Mouse (Mus musculus) bone marrow macrophage, adult 2 months (primary cell): ENCODE data around the gene Cxadr. TPM values are rescaled to one million over a fixed set of nuclear protein-coding genes. Genes with fewer than 3 reads are reported as not detected.

Source experiments
- H3K27ac ChIP-seq: 2 replicates; pipeline ENCODE4 v1.5.1; 2012; ENCODE audit warnings: low read depth, low read length; ENCODE audit not compliant: insufficient read depth
- H3K4me1 ChIP-seq: 2 replicates; pipeline ENCODE4 v1.6.1; 2012; ENCODE audit warnings: low read length; ENCODE audit not compliant: control insufficient read depth, insufficient read depth
- H3K4me3 ChIP-seq: 2 replicates; pipeline ENCODE4 v1.5.1; 2012; ENCODE audit warnings: mild to moderate bottlenecking, low read length, moderate library complexity; ENCODE audit not compliant: insufficient read depth
- CTCF ChIP-seq: IDR thresholded peaks from 2 replicates; pipeline ENCODE4 v1.5.1; 2012; ENCODE audit warnings: low read depth, mild to moderate bottlenecking, low read length, moderate library complexity
- POLR2A ChIP-seq: IDR thresholded peaks from 2 replicates; pipeline ENCODE4 v1.6.1; 2012; ENCODE audit warnings: mild to moderate bottlenecking, low read depth, low read length, borderline replicate concordance
- polyA plus RNA-seq: library from polyadenylated mRNA; stranded (reverse); fragments of >200 nt; gene quantifications from 2 replicates; pipeline ENCODE4 v1.2.4, GENCODE M21; 2012; ENCODE audit not compliant: missing spikeins, insufficient read depth, insufficient read length

Gene Cxadr
- polyA plus RNA-seq, 1 experiment: not detected

DNA sequence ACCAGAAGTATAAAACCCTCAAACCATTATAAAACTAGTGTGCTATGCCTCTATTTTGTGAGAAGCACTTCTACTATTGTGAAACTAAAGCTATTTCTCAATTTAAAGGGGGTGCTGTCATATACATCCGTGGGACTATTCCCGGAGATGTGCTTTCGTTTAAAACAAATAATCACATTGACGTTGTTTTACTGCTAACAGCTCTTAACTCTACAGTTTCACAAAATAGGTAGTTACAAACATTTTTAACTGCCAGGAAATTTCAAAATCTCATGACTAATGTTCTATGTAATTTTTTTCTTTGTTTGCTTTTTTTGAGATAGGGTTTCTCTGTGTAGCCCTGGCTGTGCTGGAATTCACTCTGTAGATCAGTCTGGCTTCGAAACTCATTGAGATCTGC, 77.2 kb downstream of the Cxadr start:
- TF ChIP-seq POLR2A (no peak), CTCF (no peak)
- H3K4me3 ChIP-seq: no peak overlapping the region
- no peak overlapping the region for H3K27ac ChIP-seq
- 0 out of 2 replicates have a peak, but pooled peaks cover 3% of the 10 kb centered on the region for H3K4me1 ChIP-seq

DNA sequence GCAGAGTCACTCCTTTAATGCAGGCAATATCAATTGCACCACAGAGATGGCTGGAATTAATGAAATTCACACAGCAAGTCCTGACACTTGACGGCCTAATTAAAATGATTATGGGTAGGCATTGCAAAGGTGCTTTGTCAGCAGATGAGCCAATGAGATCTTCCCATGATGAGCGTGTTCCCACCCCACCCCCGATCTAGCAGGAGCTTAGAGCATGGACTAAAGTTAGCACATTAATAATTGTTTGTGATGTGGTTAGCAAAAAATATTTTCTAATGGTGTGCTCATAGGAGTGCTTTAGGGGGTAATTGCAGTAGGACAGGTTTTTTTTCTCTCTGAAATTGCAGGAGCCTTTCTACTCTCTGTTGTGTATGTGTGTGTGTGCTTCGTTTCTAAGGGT, 87.8 kb downstream of the Cxadr start:
- H3K4me3 ChIP-seq: no peak overlapping the region
- H3K4me1 ChIP-seq: peaks cover 2% of the 10 kb centered on the region; the same call in 1 of the 2 replicates
- H3K27ac ChIP-seq: no peak overlapping the region
- no peak for TF ChIP-seq POLR2A
- no peak for TF ChIP-seq CTCF

DNA sequence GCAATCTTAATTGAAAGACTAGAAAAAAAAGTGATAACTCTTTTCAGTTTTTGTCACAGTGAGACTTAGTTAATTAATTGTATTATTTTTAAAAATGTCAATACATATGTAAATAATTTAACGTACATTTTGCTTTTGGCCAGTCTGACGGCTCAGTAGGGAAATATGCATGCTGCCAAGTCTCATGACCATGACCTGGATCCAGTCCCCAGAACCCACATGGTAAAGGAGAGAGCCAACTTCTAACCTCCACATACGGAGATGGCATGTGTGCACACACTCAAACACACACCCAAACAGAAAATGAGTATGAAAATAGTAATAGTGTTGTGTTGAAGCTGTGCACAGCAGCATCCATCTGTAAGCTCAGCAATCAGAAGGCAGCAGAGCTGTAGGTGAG, 88.7 kb downstream of the Cxadr start:
- no peak for TF ChIP-seq CTCF
- TF ChIP-seq POLR2A: no peak
- peaks cover 2% of the 10 kb centered on the region; the same call in 1 of the 2 replicates for H3K4me1 ChIP-seq

DNA sequence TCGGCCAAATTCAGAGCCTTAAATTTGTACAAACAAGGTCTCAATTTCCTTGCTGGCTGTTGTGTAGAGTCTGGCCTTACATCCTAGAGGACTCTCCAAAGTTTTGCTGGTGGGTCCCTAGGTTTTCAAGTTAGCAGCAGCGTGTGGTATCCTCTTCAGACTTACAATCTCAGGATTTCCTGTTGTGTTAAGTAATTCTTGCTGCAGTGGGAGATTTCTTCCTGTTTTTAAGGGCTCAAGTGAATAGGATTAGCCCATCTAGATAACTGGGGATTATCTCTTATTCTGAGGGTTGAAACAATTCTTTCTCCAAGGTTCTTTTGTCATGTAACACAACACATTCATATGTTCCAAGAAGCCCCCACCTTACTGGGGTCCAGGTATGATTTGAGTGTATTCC, 90.1 kb downstream of the Cxadr start:
- H3K4me3 ChIP-seq: no peak overlapping the region
- no peak overlapping the region for H3K27ac ChIP-seq
- peaks cover 2% of the 10 kb centered on the region; the same call in 1 of the 2 replicates for H3K4me1 ChIP-seq
- TF ChIP-seq CTCF: no peak
- TF ChIP-seq POLR2A: no peak

More for the DNA sequence above, 88.7 kb downstream of the Cxadr start:
- Histone ChIP-seq H3K27ac (no peak overlapping the region), H3K4me3 (no peak overlapping the region)

DNA sequence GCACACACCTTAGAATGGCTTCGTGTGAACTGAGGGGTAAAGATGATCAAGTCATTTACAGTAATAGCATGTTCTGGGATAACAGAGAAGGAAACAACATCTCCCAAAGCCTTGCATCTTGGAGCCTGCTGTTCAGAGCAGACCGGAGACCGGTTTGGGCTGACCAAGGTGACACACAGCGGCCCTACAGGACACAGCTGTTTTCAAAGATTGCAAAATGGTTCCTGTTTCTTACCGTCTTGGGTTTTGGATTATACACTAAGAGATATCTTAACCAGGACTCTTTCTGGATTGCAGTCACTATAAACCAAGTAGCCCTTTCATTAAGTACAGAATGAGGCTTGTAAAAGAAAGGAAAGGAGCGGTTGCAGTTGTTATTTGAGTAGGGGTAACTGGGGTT, 97.4 kb downstream of the Cxadr start:
- TF ChIP-seq CTCF: no peak
- Histone ChIP-seq H3K4me1 (no peaks in the 10 kb centered on the region), H3K27ac (no peak overlapping the region), H3K4me3 (no peak overlapping the region)

DNA sequence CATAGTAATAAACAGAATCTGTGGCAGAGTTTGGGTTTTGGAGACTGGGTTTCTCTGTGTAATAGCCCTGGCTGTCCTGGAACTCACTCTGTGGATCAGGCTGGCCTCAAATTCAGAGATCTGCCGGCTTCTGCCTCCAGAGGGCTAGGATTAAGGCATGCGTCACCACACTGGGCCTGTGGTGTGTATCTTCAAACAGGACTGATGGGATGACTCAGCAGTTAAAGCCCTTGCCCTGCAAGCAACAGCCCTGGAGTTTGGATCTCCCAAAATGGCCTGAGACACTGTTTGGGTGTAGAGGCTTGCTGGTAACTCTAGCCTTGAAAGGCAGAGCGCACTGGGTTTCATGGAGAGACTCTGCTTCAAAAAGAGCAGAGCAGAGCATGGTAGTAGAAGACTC, 98.1 kb downstream of the Cxadr start:
- Histone ChIP-seq H3K4me1 (no peaks in the 10 kb centered on the region), H3K4me3 (no peak overlapping the region), H3K27ac (no peak overlapping the region)
- TF ChIP-seq POLR2A (no peak), CTCF (no peak)

DNA sequence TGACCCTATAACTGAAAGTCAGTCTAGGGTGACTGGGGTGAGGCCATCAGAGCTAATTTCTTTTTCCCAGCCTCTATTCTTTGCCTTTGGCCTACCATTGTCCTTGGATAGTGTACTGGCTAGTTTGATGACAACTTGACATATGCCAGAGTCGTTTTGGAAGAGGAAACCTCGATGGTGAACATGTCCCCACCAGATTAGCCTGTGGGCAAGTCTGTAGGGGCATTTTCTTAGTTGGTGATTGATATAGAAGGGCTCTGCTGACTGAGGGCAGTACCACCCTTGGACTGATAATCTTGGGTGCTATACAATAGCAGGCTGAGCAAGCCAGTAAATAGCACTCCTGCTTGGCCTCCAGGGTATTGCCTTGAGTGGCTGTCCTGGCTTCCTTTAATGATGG, 101.0 kb downstream of the Cxadr start:
- Histone ChIP-seq H3K4me3 (no peak overlapping the region), H3K4me1 (no peaks in the 10 kb centered on the region), H3K27ac (no peak overlapping the region)
- TF ChIP-seq CTCF (no peak), POLR2A (no peak)

DNA sequence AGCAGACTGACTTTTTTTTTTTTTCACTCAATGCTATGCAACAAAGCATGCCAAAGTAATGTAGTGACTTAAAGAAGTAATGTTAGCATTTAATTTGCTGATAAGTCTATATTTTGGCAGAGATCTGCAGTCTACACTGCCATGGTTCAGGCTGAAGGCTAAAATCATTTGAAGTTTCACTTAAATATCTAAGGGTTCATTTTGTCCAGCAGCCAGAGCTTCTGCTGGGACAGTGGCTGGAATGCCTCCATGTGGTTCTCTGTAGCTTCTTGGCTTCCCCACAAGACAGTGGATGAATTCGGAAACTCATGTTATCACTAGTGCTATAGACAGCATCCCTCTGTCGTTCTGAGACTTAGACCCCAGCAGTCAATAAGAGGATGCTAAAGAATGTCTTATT, 105.4 kb downstream of the Cxadr start:
- no peak overlapping the region for H3K27ac ChIP-seq
- no peak overlapping the region for H3K4me3 ChIP-seq
- no peak for TF ChIP-seq CTCF
- no peak for TF ChIP-seq POLR2A
- no peaks in the 10 kb centered on the region for H3K4me1 ChIP-seq

DNA sequence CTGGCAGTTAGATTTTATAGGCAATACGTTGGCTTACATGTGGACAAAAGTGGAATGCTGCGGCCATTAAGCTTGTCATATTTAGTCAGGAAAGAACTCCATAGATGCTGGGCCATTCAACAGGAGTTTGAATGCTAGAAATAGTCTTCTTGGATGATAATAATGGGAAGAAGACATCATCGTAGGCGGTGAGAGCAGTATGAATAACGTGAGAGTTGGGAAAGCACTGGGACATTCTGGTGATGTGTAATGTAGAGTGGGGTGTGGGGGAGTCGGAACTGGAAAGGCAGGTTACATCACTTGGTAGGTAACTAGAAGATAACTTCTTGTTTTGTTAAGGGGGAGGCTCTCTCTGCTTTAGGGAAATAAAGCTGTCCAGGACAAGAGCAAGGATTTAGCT, 106.6 kb downstream of the Cxadr start:
- H3K4me3 ChIP-seq: no peak overlapping the region
- H3K27ac ChIP-seq: no peak overlapping the region
- TF ChIP-seq CTCF (no peak), POLR2A (no peak)
- no peaks in the 10 kb centered on the region for H3K4me1 ChIP-seq

Other genes starting within 250 kb of the Cxadr start
- 4.5 and 5.3 TPM in 2 replicates for gene Btg3, start 75.7 kb downstream of the Cxadr start, polyA plus RNA-seq